Mouse (Mus musculus) thymus, adult 2 months (tissue): ENCODE measurements around the gene Cd164.

Experiments
- CTCF ChIP-seq: fragments of 200-500 bp; IDR thresholded peaks from 2 replicates; pipeline ENCODE4 v1.5.1; 2012; ENCODE audit warnings: mild to moderate bottlenecking, control low read depth, low read length, moderate library complexity, borderline replicate concordance; ENCODE audit not compliant: control insufficient read depth, poor library complexity, insufficient read depth; ENCODE audit errors: extremely low read depth
- POLR2A ChIP-seq: fragments of 200-500 bp; IDR thresholded peaks from 2 replicates; pipeline ENCODE4 v1.6.1; 2012; ENCODE audit warnings: mild to moderate bottlenecking, low read length, control low read depth, moderate library complexity; ENCODE audit not compliant: control insufficient read depth, poor library complexity, insufficient read depth; ENCODE audit errors: extremely low read depth

- TF ChIP-seq CTCF (no peak), POLR2A (no peak)
These were observed 46.2 kb upstream of the Cd164 start for GRCm38 (mm10) chr10:41472962-41473481.
